Mouse (Mus musculus) limb, embryonic 10.5 days (tissue): ENCODE results near the gene Olfr1306. TPM values are rescaled to one million over a fixed set of nuclear protein-coding genes. Genes with fewer than 3 reads are reported as not detected.

Experiments
- DNase-seq: peaks from one replicate; pipeline ENCODE4 v3.0.0-alpha.2; 2017; ENCODE audit warnings: low spot score
- H3K27ac ChIP-seq: fragments of 300-500 bp; sonication (generic); 2 replicates; pipeline ENCODE4 v1.5.1; 2016; ENCODE audit warnings: mild to moderate bottlenecking
- H3K27me3 ChIP-seq: fragments of 300-500 bp; sonication (generic); 2 replicates; pipeline ENCODE4 v1.6.1; 2016; ENCODE audit warnings: low read depth, mild to moderate bottlenecking; ENCODE audit not compliant: poor library complexity, severe bottlenecking
- H3K36me3 ChIP-seq: fragments of 300-500 bp; sonication (generic); 2 replicates; pipeline ENCODE4 v1.6.1; 2016; ENCODE audit warnings: mild to moderate bottlenecking, moderate library complexity
- H3K4me1 ChIP-seq: fragments of 300-500 bp; sonication (generic); 2 replicates; pipeline ENCODE4 v1.6.1; 2016
- H3K4me3 ChIP-seq: fragments of 300-500 bp; sonication (generic); 2 replicates; pipeline ENCODE4 v1.5.1; 2016; ENCODE audit warnings: mild to moderate bottlenecking, moderate library complexity
- H3K9me3 ChIP-seq: fragments of 300-500 bp; sonication (generic); replicated peaks from 2 replicates; pipeline ENCODE4 v1.6.1; 2016; ENCODE audit warnings: mild to moderate bottlenecking
- WGBS: fragments of 180-500 bp; shearing (Covaris S2); methylation state at CpG from one replicate; pipeline ENCODE4 v1.1.7; 2016; 5-methylcytosine and 5-hydroxymethylcytosine counted together
- polyA plus RNA-seq: library from polyadenylated mRNA; unstranded; fragments of >200 nt; fragmentation: Nextera tagmentation; extraction: Ambion mirVana; gene quantifications from 2 replicates; pipeline ENCODE4 v1.2.1, GENCODE M21; 2016

The Olfr1306 gene
- not detected in 2 replicates for polyA plus RNA-seq

DNA sequence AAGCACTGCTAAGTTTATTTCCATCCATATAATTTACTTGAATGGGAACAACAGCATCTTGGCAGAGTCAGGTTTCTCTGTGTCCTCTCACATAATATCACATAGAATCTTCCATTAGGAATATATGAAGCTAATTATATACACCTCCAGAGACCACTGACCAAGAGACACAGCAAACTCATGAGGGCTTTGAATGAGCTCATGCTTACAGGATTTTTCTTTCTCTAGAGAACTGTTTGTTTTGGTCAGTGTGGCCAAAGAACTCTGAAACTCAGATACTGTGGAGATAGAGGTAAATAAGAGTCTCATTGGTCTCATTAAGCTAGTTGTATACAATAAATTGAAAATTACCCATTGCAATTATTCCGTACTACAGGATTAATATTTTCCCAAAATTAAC, at the start of gene Olfr1306:
Gene Olfr1306 (minus strand): TSS at position 101 of the 400 bp plus-strand sequence.
- no peaks in the 10 kb centered on the region for H3K27me3 ChIP-seq
- H3K9me3 ChIP-seq: no peaks in the 10 kb centered on the region
- H3K4me3 ChIP-seq: no peak within 1 kb of the TSS
- H3K36me3 ChIP-seq: no peaks in the 10 kb centered on the region
- H3K4me1 ChIP-seq: no peaks in the 10 kb centered on the region
- no peak within 1 kb of the TSS for H3K27ac ChIP-seq
- no peak for DNase-seq
- 89% methylated on average over 1 of the region's 1 CpGs for WGBS

DNA sequence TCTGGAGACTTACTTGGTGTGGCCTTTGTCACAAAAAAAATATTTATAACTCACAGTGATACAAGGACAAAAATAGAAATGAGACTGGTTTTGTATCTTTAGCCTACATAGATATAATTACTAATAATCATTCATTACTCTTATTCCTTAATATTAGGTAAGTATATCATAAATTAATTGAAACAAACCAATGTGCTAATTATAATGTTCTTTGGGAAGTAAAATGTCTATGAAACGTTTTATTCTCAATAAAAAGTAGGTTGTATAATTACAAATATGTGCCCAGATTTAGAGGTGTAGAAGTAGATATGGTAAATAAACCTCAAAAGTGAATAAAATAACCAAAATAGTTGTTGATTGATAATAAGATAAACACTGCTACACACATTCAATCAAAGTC, 48.8 kb upstream of the Olfr1306 start, which contains the start of gene Olfr1308:
Gene Olfr1308 (minus strand): TSS at position 101 of the 400 bp plus-strand sequence.
- no peaks in the 10 kb centered on the region for H3K36me3 ChIP-seq
- no peak for DNase-seq
- 57% methylated on average over 1 of the region's 1 CpGs for WGBS
- H3K4me3 ChIP-seq: no peak within 1 kb of the TSS
- H3K9me3 ChIP-seq: no peaks in the 10 kb centered on the region
- H3K27ac ChIP-seq: no peak within 1 kb of the TSS
- no peaks in the 10 kb centered on the region for H3K4me1 ChIP-seq
- no peaks in the 10 kb centered on the region for H3K27me3 ChIP-seq

- H3K9me3 ChIP-seq: no peaks in the 10 kb centered on the region
- H3K27me3 ChIP-seq: no peaks in the 10 kb centered on the region
- no peak within 1 kb of the TSS for H3K4me3 ChIP-seq
- H3K4me1 ChIP-seq: no peaks in the 10 kb centered on the region
- no peak within 1 kb of the TSS for H3K27ac ChIP-seq
- DNase-seq: no peak
- 86% methylated on average over 1 of the region's 1 CpGs for WGBS
- no peaks in the 10 kb centered on the region for H3K36me3 ChIP-seq
These were observed 33.3 kb upstream of the Olfr1306 start, which contains the start of gene Olfr1307 for GRCm38 (mm10) chr2:111949340-111949739. Gene Olfr1307, minus strand, starts transcription at chr2:111949440.

DNA sequence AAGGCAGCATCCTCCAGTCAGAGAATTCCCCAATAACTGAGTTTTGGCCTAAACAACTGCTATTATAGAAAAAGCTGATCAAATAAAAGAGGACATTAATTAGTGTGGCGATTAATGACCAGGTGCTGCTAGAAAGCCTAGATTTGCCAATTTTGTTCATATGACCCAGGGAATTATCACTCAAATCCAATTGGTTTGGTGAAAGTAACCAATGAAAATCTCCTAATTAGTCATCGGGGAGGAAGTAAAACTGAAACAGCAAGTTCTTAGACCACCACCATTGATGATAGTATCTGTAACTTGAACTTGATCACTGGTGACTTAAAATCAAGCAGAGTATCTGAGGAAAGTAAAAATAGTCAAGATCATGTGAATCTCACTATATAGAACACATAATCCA, 39.0 kb downstream of the Olfr1306 start, which contains the start of gene Olfr1305:
Gene Olfr1305 (minus strand): TSS at position 101 of the 400 bp plus-strand sequence.
- H3K27ac ChIP-seq: no peak within 1 kb of the TSS
- no peak within 1 kb of the TSS for H3K4me3 ChIP-seq
- 96% methylated on average over 2 of the region's 2 CpGs for WGBS
- H3K36me3 ChIP-seq: no peaks in the 10 kb centered on the region
- no peak for DNase-seq
- H3K9me3 ChIP-seq: 0 out of 2 replicates have a peak, but pooled peaks cover 2% of the 10 kb centered on the region
- H3K27me3 ChIP-seq: no peaks in the 10 kb centered on the region
- no peaks in the 10 kb centered on the region for H3K4me1 ChIP-seq

Other genes starting within 250 kb of the Olfr1306 start
- gene Olfr1301, start 165.3 kb downstream of the Olfr1306 start, polyA plus RNA-seq: not detected in 2 replicates
- not detected in 2 replicates for gene Olfr1302, start 138.8 kb downstream of the Olfr1306 start, polyA plus RNA-seq
- gene Olfr1303, start 95.9 kb downstream of the Olfr1306 start, polyA plus RNA-seq: not detected in 2 replicates
- not detected in 2 replicates for gene Olfr1305, start 39.1 kb downstream of the Olfr1306 start, polyA plus RNA-seq
- not detected in 2 replicates for gene Olfr1307, start 33.2 kb upstream of the Olfr1306 start, polyA plus RNA-seq
- gene Olfr1308, start 48.7 kb upstream of the Olfr1306 start, polyA plus RNA-seq: not detected in 2 replicates
- gene Olfr1309, start 74.0 kb upstream of the Olfr1306 start, polyA plus RNA-seq: not detected in 2 replicates
- not detected in 2 replicates for gene Olfr1310, start 96.4 kb upstream of the Olfr1306 start, polyA plus RNA-seq
- not detected in 2 replicates for gene Olfr1311, start 108.1 kb upstream of the Olfr1306 start, polyA plus RNA-seq
- gene Olfr1312, start 134.0 kb upstream of the Olfr1306 start, polyA plus RNA-seq: not detected in 2 replicates
- gene Olfr1313, start 161.6 kb upstream of the Olfr1306 start, polyA plus RNA-seq: not detected in 2 replicates
- gene Olfr1314, start 180.5 kb upstream of the Olfr1306 start, polyA plus RNA-seq: not detected in 2 replicates
- gene Olfr1315-ps1, start 199.2 kb upstream of the Olfr1306 start, polyA plus RNA-seq: not detected in 2 replicates
- not detected in 2 replicates for gene Olfr1316, start 218.7 kb upstream of the Olfr1306 start, polyA plus RNA-seq
- not detected in 2 replicates for gene Olfr1317, start 224.1 kb upstream of the Olfr1306 start, polyA plus RNA-seq
- gene Olfr1318, start 237.9 kb upstream of the Olfr1306 start, polyA plus RNA-seq: not detected in 2 replicates